Mouse (Mus musculus): ENCODE data around the gene Btnl4. TPM values are rescaled to one million over a fixed set of nuclear protein-coding genes. Genes with fewer than 3 reads are reported as not detected.
"Not testable (repeated sequence)": the region's sequence is repeated elsewhere in the genome, so short reads cannot be mapped to it uniquely, and the experiment has no call there.

Btnl4 gene
- polyA plus RNA-seq (2012; ENCODE audit: insufficient read depth, insufficient read length, missing spikeins), result not detected in 2 replicates

- H3K27ac ChIP-seq (ENCODE audit: insufficient read depth, low read depth, low read length); H3K4me1 ChIP-seq (ENCODE audit: control insufficient read depth, insufficient read depth, low read length); H3K4me3 ChIP-seq (ENCODE audit: insufficient read depth, low read length): not testable (repeated sequence)
Measured at GRCm38 (mm10) chr17:34477238-34478013, at the start of gene Btnl4. Gene Btnl4, minus strand, starts transcription at chr17:34477318.

GRCm38 (mm10) chr17:34519001-34519400, 41.9 kb upstream of the Btnl4 start:
- TF ChIP-seq POLR2A (IDR thresholded peaks at IDR 0.05; ENCODE audit: borderline replicate concordance, low read depth, low read length), result no peak
- H3K4me3 ChIP-seq (ENCODE audit: insufficient read depth, low read length), result no peak overlapping the region
- no peak overlapping the region for H3K27ac ChIP-seq (ENCODE audit: insufficient read depth, low read depth, low read length)
- H3K4me1 ChIP-seq (ENCODE audit: control insufficient read depth, insufficient read depth, low read length), result no peaks in the 10 kb centered on the region

- H3K4me3 ChIP-seq (ENCODE audit: insufficient read depth, low read length); H3K27ac ChIP-seq (ENCODE audit: insufficient read depth, low read depth, low read length); H3K4me1 ChIP-seq (ENCODE audit: control insufficient read depth, insufficient read depth, low read length): not testable (repeated sequence)
Measured at GRCm38 (mm10) chr17:34518571-34518970, 41.5 kb upstream of the Btnl4 start.

- Histone ChIP-seq H3K4me3 (ENCODE audit: insufficient read depth, low read length) (no peak overlapping the region), H3K4me1 (ENCODE audit: control insufficient read depth, insufficient read depth, low read length) (no peaks in the 10 kb centered on the region), H3K27ac (ENCODE audit: insufficient read depth, low read depth, low read length) (no peak overlapping the region)
- TF ChIP-seq POLR2A (IDR thresholded peaks at IDR 0.05; ENCODE audit: borderline replicate concordance, low read depth, low read length) (no peak), CTCF (IDR thresholded peaks at IDR 0.05; ENCODE audit: low read depth, low read length) (no peak)
Measured at GRCm38 (mm10) chr17:34517795-34518194, 40.7 kb upstream of the Btnl4 start.

GRCm38 (mm10) chr17:34517252-34517651, 40.1 kb upstream of the Btnl4 start, which contains the start of gene Btnl6:
Gene Btnl6, minus strand, starts transcription at chr17:34517352.
- Histone ChIP-seq H3K4me1 (ENCODE audit: control insufficient read depth, insufficient read depth, low read length) (no peaks in the 10 kb centered on the region), H3K4me3 (ENCODE audit: insufficient read depth, low read length) (no peak within 1 kb of the TSS), H3K27ac (ENCODE audit: insufficient read depth, low read depth, low read length) (no peak within 1 kb of the TSS)
- TF ChIP-seq CTCF (IDR thresholded peaks at IDR 0.05; ENCODE audit: low read depth, low read length), result no peak
- TF ChIP-seq POLR2A (IDR thresholded peaks at IDR 0.05; ENCODE audit: borderline replicate concordance, low read depth, low read length), result no peak

GRCm38 (mm10) chr17:34516514-34516913, 39.4 kb upstream of the Btnl4 start:
- TF ChIP-seq POLR2A (IDR thresholded peaks at IDR 0.05; ENCODE audit: borderline replicate concordance, low read depth, low read length) (no peak), CTCF (IDR thresholded peaks at IDR 0.05; ENCODE audit: low read depth, low read length) (no peak)
- Histone ChIP-seq H3K4me1 (ENCODE audit: control insufficient read depth, insufficient read depth, low read length) (peaks cover under 1% of the 10 kb centered on the region), H3K27ac (ENCODE audit: insufficient read depth, low read depth, low read length) (no peak overlapping the region)

GRCm38 (mm10) chr17:34511723-34512122, 34.6 kb upstream of the Btnl4 start:
- not testable (repeated sequence) for H3K27ac ChIP-seq (ENCODE audit: insufficient read depth, low read depth, low read length); H3K4me3 ChIP-seq (ENCODE audit: insufficient read depth, low read length)
- peaks cover 21% of the 10 kb centered on the region for H3K4me1 ChIP-seq (ENCODE audit: control insufficient read depth, insufficient read depth, low read length)

More at GRCm38 (mm10) chr17:34516514-34516913, 39.4 kb upstream of the Btnl4 start:
- H3K4me3 ChIP-seq (ENCODE audit: insufficient read depth, low read length), result no peak overlapping the region

GRCm38 (mm10) chr17:34507591-34507990, 30.5 kb upstream of the Btnl4 start:
- Histone ChIP-seq H3K27ac (ENCODE audit: insufficient read depth, low read depth, low read length) (no peak overlapping the region), H3K4me1 (ENCODE audit: control insufficient read depth, insufficient read depth, low read length) (peaks cover 23% of the 10 kb centered on the region), H3K4me3 (ENCODE audit: insufficient read depth, low read length) (no peak overlapping the region)
- TF ChIP-seq CTCF (IDR thresholded peaks at IDR 0.05; ENCODE audit: low read depth, low read length) (no peak), POLR2A (IDR thresholded peaks at IDR 0.05; ENCODE audit: borderline replicate concordance, low read depth, low read length) (no peak)

- not testable (repeated sequence) for H3K4me1 ChIP-seq (ENCODE audit: control insufficient read depth, insufficient read depth, low read length); H3K27ac ChIP-seq (ENCODE audit: insufficient read depth, low read depth, low read length); H3K4me3 ChIP-seq (ENCODE audit: insufficient read depth, low read length)
Measured at GRCm38 (mm10) chr17:34497726-34498125, 20.6 kb upstream of the Btnl4 start.

- not testable (repeated sequence) for H3K4me1 ChIP-seq (ENCODE audit: control insufficient read depth, insufficient read depth, low read length); H3K27ac ChIP-seq (ENCODE audit: insufficient read depth, low read depth, low read length); H3K4me3 ChIP-seq (ENCODE audit: insufficient read depth, low read length)
Measured at GRCm38 (mm10) chr17:34497319-34497718, 20.2 kb upstream of the Btnl4 start.

- TF ChIP-seq POLR2A (IDR thresholded peaks at IDR 0.05; ENCODE audit: borderline replicate concordance, low read depth, low read length) (no peak), CTCF (IDR thresholded peaks at IDR 0.05; ENCODE audit: low read depth, low read length) (no peak)
- Histone ChIP-seq H3K4me3 (ENCODE audit: insufficient read depth, low read length) (no peak overlapping the region), H3K4me1 (ENCODE audit: control insufficient read depth, insufficient read depth, low read length) (peaks cover 5% of the 10 kb centered on the region), H3K27ac (ENCODE audit: insufficient read depth, low read depth, low read length) (no peak overlapping the region)
Measured at GRCm38 (mm10) chr17:34496539-34496938, 19.4 kb upstream of the Btnl4 start.

GRCm38 (mm10) chr17:34495156-34495555, 18.0 kb upstream of the Btnl4 start:
- H3K4me3 ChIP-seq (ENCODE audit: insufficient read depth, low read length); H3K27ac ChIP-seq (ENCODE audit: insufficient read depth, low read depth, low read length); H3K4me1 ChIP-seq (ENCODE audit: control insufficient read depth, insufficient read depth, low read length): not testable (repeated sequence)

All from bone marrow macrophage, adult 2 months (primary cell).